Mouse (Mus musculus) adrenal gland, adult 8-10 months (tissue): ENCODE results near the gene Neurod2. TPM values are rescaled to one million over a fixed set of nuclear protein-coding genes. Genes with fewer than 3 reads are reported as not detected.
A peak's percentile ranks its signal among the peaks of the same experiment; 100 is the strongest.

Experiments
- DNase-seq: peaks from one replicate; pipeline ENCODE4 v3.0.0; 2022
- total RNA-seq, 4 experiments: library from RNA; stranded (reverse); gene quantifications; 2 replicates each; pipeline ENCODE4 v1.2.4; 2022

Gene Neurod2
- not detected for total RNA-seq

DNA sequence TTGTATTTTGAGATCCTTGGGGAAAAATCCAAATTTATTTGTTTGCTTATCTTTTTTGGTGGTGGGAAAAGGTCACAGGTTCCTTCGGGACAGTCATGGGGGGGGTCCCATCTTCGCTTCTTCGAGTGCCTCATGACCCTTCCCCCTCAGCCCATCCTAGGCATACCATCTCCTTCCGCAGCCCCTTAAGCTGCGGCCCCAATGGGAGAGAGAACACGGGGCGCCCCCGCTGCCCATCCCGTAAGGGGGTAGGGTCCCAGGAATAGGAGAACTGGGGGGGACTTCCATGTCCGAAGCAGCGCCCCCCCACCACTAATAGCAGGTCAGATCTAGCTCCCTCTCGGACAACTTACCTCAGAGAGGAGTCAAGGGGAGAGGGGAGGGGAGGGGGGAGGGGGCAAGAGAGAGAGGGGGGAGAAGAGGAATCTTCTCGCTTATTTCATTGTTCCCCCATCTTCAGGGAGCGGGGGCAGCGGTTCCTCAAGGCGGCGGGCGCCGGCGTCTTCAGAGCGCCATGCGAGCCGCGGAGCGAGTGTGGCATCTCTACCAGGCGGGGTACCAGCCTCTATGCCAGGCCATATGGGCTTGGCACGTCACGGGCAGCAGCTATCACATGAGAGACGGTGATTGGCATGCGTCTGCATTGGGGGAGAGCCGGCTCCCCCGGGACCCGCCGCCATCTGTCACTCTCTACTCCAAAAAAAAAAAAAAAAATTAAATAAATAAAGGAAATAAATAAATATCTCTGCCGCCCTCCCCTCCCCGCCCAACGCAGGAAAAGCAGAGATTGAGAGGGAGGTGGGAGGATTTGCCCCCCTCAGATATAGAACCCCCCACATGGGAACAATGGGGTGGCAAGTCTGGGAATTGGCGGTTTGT lies at the start of gene Neurod2:
Gene Neurod2 (minus strand): TSS at position 568 of the 879 bp plus-strand sequence.
- no peak for DNase-seq

DNA sequence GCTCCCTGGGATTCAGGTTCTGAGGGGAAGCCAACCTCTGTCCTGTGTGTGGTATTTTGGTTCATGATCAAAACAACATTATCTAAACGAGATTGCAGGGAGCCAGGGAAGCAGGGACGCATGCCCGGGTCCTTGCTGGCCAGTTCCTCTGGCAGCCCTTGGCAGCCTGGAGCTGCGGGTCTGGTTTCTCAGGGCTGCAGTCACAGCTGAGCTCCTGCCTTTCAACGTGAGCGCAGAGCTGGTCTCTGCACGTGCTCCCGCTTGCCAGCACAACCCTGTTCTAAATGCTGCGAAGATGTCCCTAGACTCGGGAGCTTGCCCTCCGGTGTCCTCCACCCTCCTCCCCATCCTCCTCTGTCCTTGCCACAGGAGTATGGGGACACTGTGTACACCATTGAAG lies 48.3 kb upstream of the Neurod2 start:
- no peak for DNase-seq

DNA sequence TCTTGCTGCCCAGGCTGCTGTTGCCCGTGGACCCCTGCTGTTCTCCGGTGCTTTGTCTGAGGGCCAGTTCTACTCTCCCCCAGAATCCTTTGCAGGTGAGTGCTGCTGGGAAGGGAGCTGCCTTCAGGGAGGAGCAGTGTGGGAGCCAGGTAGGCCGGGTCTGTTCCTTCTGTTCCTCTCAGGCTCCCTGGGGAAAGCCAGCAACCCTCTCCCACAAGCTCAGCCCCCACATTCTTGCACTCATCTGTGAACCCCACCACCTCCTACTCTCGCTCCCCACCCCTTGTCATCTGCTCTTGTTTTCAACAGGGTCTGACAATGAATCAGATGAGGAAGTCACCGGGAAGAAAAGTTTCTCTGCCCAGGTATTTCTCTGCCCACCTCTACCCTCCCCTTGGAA lies 47.3 kb upstream of the Neurod2 start:
- no peak for DNase-seq

DNA sequence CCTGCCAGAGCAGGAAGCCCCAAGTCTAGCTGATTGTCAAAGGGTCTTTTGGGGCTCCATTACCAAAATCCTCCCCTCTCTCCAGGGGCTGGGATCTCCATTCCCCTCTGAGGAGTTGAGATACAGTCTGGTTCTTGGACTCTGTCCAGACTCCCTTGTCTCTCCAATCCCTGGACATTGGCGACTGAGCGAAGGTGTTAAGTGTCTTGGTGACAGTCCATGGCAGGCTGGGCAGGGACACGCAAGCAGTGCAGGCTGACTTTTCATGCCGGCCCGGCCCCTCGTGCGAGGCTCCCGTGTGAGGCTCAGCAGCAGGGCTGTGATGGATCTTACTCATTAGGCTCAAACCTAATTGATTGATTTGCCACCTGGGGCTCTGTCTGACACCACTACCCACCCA lies 44.8 kb upstream of the Neurod2 start:
- DNase-seq, result no peak

DNA sequence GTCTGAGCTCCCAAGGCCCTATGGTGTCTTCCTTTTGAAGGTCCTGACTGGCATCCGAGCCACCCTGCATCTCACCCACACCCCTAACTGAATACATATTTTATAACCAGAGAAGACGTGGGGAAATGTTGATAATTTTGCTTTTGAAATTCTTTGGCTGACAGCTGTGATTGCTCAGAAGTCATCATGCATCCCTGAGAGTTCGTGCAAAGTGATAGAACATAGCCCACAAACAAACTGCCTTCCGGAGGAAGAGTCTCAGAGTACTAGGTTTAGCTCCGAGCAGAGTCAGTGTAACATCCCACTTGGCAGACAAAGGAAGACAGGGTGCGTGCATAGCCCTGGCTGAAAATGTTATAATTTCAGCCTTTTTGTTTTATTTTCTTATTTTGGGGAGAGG lies 43.8 kb upstream of the Neurod2 start:
- no peak for DNase-seq

DNA sequence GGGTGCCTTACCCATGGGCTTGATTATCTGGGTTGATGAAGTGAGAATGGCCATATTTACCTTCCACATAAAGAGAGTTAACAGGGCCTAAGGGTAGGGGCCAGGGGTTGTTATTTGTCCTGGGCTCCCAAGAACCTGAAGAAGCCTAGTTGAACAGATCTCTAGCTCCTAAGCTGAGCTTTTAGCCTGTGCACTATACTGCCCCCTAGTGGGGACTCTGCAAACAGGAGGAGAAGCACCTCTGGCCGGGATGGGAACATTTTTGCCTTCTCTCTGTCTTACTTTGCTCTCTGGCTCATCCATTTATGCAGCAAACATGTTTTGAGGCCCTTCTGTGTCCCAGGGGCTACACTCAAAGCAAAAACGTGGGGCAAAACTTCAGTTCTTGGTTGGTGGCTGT lies 43.0 kb upstream of the Neurod2 start:
- DNase-seq, result no peak

DNA sequence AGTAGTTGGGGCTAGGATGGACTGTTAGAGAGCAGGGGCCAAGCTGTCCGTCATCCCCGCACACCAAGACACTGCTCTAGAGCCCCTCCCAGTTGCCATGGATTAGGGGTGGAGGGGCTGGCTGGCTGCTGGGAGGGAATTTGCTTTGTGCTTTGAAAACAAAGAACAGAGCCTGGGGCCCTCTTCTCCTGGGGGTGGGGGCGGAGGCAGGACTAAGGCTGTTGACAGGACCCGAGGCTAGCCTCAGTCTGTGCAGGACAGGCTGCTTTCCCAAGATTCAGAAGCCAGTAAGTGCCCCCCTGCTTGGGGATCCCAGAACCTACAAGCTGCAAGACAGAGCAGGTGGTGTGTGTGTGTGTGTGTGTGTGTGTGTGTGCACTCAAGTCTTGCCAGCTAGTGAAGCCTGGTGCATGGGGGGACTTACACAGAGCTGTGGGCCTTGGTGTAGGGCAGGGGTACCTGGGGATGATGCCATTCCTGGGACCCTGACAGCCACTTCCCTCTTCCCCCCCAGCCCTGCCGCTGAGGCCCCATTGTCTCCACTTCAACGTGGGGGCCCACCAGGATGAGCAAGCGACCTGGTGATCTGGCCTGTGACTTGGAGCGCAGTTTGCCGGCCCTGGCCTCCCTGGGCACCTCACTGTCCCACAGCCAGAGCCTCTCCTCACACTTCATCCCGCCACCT lies 42.2 kb upstream of the Neurod2 start:
- DNase-seq, result no peak

DNA sequence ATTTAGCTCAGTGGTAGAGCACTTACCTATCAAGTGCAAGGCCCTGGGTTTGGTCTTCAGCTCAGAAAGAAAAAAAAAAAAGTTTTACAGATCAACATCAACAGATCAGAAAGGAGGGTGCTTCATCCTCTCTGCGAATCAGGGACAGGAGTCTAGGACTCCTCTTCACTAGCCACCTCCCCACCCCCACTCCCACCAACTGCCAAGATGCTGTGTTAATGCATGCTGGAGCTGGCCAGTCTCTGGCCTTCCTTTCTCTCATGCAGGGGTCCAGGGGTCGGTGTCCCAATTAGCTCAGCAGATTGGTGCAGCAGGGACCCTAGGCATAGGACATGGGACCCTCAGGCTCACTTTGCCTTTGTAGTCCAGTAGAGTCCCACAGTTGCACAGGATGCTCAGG lies 41.1 kb upstream of the Neurod2 start:
- DNase-seq, result no peak

DNA sequence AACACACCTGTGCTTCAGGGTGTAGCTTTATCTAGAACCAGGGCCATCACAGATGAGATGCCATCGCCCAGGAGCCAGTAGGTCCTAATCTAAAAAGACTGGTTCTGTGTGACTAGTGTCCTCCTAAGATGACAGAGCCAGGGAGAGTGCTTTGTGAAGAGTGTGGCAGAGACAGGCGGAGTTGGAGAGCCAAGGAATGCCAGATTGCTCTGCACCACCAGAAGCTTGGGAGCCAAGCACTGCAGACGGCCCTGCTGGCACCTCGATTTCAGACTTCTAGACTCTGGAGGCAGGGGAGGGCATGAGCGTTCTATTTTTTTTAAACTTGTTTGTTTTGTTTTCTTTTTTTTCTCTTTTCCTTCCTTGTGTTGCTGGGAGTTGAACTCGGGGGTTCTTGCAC lies 39.9 kb upstream of the Neurod2 start:
- DNase-seq, result no peak

DNA sequence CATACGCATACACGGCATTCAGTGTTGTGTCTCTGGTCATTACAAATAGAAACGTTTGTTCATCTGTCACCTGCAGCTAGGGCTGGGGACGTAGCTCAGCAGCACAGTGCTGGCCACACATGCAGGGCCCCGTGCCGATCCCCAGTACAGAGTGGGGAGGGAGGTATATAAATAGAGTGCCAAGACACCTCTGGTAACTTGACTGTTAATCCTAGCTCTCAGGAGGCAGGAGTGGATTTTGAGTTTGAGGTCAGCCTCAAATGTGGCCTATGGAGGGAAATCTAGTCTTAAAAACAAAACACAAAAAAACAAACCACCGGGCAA lies 38.4 kb upstream of the Neurod2 start:
- DNase-seq, result no peak

DNA sequence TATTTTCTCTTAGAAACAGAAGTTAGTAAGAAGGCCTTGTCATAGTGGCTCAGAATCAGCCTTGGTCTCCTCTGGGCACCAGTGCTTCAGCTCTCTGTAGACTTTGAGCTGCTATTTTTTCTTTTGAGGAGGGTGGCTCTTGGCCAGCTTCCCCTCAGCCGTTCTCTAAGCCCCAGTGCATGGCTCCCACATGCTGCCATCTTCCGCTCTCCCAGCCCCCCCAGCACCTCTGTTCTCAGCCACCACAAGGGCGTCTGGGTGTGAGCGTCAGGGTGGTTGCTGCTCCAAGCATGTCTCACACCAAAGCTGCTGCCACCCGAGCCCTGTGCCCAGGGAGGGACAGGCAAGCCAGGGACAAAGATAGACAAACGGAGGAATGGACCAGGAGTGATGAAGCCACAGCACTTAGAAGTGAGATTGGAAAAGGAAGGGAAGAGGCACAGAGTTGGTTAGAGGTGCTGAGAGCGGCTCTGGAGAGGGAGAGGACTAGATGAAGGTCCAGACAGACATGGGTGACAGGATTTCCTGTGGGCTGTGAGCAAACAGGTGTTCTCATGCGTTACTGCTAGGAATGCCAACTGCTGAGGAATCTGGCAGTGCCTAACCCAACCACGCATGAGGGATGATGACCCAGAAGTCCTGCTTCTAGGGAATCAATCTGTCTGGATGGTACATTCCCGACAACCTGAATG lies 37.9 kb upstream of the Neurod2 start:
- DNase-seq, result no peak

DNA sequence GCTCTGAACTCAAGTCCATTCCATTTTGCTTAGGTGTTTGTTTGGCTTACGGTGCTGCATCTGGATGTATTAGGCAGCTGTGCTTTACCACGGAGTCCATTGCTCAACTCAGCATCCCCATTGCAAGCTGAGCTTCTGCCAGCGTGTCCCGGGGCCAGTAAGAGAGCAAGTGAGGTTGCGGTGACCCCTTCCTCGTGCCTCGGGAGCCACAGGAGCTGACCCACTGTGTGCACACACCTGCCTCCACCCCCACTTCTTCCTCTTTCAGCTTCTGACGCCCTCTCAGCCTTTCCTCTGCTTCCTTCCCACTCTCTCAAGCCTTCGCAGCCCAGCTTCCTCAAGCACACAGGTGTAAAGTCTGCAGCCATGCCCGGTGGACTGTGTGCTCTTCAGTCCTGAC lies 36.8 kb upstream of the Neurod2 start:
- DNase-seq, result no peak

DNA sequence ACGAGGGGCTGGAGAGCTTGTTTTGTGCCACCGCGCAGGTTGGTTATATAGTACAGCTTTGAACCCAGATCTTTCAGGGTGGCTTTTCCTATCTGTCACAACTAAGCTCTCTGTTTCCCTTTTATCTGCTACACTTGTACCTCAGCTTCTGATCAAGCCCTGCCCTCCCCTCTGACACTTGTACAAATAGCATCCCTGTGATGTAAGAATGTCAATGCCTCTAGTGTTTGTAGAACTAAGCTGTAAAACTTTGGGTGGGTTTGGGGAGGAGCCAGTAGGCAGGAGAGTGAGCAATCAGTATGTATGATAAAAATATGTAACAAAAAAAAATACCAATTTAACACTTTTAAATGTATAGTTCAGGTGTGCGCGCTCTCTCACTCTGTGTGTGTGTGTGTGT lies 35.0 kb upstream of the Neurod2 start:
- no peak for DNase-seq

DNA sequence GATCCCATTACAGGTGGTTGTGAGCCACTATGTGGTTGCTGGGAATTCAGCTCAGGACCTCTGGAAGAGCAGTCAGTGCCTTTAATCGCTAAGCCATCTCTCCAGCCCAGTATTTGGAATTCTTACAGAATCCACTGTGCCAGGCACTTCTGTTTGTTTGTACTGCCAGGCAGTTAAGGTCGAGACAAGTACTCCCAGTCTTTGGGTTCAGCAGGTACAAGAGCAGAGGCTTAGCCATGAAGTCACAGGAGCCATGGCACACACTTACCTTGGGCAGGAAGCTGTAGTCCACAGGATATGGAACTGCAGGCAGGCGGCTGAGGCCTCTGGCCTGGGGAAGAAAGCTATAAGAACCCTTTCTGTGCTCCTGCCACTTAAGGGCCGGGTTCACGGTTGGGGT lies 34.4 kb upstream of the Neurod2 start:
- no peak for DNase-seq

DNA sequence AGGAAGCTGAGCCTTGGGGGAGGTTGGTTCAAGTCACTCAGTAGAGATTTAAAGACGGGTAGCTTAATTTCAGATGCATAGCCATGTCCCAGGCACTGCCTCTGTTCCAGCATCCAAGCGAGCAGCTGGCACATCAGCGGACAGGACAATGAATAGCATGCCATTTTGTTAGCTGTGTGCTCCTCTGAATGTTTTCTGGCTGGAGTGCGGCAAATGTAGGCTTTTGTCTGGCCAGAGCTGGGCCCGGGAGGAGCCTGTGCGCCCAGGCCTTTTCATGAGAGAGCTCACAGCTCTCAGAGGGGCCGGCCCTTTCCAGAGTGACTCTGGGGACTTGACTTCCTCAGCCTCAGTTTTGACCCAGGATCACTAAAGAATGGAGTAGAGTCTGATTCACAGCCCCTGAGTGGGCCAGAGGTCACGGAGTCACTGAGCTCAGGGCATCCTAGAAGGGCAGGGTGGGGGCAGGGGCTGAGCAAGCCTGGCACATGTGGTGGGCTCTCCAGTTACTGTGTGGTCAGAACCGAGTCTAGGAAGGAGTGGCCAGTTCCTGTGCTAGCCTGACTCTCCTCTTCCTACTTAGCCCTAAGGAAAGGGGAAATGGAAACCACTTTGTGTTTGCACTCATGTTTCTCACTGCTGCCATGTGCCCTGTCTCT lies 31.5 kb upstream of the Neurod2 start:
- DNase-seq, result no peak

DNA sequence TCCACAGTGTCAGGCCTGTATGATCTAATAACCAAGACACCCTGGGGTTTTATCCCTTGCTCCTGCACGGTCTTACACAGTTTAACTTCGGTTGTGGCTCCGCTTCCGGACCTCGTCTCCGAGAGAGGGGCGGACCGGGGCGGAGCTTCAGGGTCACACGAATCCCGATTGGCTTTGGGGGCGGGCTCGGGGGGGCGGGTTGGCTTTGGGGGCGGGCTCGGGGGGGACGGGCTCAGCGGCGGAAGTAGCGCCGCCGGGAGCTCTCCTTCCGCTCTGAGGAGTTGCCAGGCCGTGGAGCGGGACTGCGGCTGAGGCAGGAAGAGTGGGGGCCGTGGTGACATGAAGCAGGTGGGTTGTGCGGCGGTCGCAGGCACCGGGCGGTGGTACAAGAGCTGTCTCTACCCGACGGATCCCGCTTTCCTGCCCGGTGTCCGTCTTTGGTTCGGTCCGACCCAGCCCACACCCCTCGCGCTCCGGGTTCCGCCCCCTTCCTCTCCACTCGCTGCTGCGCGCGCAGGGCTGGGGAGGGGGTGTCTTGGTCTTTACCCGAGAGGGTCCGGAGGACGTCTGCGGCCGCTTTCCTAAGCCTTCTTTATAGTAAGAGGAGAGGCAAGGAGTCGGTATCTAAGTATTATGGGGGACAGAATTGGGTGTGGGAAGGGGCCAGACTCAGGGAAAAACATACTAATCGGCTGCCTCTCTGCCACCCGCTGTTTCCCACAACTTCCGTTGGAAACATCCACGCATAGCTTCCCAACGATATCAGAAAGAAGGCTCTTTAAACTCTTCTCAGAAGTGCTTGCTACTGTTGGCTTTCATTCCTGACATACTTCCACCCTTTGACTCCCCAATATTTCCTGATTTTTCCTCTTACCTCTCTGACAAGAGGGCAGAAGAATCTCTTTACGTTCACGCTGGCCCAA lies 29.0 kb upstream of the Neurod2 start, which contains the start of gene Stard3:
Gene Stard3 (plus strand): TSS at position 208 of the 923 bp plus-strand sequence.
- DNase-seq, result peak; percentile 85

DNA sequence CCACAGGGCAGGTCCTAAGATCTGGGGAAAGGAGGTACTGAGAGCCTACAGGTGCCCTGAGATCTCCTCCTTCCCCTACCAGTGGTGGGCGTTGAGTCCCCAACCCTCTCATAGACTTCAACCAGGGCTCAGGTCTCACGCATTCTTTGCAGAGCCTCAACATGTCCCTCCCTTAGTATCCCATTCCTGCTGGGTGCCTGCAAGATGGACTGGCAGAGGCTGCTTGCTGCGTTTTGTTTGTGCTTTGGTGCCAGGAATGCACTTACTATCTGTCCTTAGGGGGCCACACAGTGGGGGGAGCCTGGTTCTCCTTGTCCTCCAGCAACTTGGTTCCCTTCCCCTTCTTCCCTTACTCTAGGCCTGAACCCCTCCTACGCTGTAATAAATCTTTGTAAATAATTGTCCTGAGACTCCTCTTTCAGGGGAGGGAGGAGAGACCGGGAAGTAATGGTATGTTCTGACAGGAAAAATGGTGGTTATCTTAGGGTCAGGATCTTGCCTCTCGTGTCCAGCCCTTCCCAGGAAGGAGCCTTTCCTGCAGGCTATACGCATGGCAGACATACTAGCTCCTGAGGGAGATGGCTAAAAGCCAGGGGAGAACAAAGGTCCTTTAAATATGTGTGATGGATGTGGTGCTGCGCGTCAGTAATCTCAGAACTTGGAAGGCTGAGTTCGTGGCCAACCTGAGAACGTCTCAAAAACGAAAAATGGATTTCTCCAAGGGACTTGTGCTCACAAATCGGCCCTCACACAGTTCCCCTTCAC lies 28.1 kb upstream of the Neurod2 start:
- no peak for DNase-seq

DNA sequence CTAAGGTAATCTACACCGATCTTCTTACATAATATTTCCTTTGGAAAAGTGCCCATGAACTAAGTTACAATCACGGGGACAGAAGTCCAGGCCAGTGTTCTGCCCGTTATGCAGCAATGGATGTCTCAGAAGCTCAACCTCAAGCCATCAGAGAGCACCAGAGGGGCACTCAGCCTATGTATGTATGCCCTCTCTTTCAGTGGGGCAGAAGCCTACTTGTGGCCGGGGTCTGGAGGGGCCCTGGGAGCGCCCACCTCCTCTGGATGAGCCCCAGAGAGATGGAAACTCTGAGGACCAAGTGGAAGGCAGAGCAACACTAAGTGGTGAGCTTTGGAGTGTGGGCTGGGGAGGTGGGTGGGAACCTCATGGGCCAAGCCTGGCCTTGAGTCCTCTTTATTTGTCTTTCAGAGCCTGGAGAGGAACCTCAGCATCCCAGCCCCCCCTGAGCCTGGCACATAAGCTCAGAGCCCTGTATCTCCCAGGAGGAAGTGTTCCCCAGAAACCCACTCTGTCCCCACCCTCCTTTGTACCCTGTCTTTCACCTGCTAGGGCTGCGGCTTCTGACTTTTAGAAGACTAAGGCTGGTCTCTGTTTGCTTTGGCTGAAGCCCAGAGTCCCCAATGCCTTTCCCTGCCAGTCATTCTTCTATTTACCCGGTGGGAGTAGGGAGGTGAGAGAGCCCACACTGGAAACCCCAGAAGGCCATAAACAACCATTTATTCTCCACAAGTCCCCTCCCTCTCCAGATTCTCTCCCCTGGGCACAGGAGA lies 27.4 kb upstream of the Neurod2 start:
- DNase-seq, result no peak

DNA sequence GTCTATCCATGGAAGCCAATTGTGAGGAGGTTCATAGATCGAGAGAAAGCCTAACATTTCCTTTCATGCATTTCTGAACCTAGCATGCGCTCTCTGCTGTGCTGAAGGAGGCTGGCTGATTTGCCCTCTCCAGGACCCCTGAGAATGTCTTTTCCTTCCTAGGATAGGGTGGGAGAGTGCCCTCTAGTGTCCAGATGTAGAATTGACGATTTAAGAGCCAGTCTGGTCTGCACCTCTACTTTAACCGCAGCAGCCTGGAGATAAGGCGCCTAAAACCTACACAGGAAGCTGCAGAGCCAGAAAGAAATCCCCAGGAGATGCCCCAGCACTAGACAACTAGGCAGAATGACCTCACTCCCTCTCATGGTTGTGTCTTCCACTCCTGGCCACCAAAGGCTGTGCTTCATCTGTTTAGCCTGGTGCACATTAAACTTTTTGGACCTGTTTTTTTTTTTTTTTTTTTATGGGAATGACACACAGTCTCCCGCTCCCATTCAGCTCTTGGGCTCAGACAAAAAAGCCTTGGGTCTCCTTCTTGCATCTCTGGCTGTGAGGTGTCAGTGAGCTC lies 26.4 kb upstream of the Neurod2 start:
- no peak for DNase-seq

DNA sequence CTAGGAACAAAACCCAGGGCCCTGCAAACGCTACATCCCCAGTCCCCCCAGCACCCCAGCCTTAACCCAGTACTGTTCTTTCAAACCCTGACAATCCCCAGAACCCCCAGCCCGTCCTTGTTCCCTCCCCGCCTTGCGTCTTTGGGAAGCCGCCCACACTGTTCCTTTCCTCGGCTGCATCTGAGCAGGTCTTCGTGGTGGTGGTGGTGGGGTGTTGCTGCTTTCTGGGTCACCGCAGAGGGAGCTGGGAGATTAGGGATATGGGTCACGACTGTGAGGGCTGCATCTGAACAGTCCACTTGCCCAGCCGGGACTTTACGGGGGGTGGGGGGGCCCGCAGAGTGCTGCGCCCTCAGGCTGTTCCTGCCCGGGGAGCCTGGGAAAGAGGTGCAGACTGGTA lies 25.0 kb upstream of the Neurod2 start:
- no peak for DNase-seq
